Mouse (Mus musculus) cerebellum, adult 8-10 months (tissue): ENCODE data around the gene Olfr968.

Experiments
- DNase-seq: peaks from one replicate; pipeline ENCODE4 v3.0.0; 2022

The Olfr968 gene

DNA sequence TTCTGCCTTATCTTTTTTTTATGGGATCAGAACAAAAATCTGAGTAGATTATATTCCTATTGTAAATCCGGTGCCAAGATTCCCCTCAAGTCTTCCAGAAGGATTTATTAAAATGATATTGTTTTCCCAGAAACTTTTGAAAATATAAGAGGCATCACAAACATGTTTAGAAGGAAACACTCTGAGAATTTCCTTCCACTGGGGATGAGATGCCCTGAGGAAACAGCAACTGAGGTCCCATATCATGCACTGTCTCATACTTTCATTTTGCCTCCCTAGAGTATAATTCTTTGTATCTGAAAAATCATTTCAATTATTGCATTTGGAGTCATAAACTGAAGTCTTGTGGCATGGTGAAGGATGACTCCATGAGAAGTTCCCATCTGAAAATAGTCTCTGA, at the start of gene Olfr968:
Olfr968 (minus strand) TSS at position 101 of the 400 bp plus-strand sequence.
- no peak for DNase-seq

DNA sequence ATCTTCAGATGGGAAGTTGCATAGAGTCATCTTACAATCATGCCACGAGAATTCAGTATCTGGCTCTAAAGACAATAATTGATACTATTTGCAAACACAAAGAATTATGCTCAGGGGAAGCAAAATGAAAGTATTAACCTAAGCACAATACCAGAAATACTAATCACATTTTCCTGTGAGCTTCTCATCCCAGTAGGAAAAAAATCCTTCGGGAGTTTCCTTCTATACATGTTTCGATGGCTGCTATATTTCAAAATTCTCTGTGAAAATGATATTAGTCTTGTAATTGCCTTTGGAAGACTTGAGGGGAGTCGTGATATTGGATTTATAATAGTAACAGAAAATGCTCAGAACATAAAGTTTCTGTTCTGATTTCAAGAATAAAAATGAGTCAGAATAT, 25.5 kb upstream of the Olfr968 start, which contains the start of gene Olfr970:
Olfr970 (plus strand) TSS at position 301 of the 400 bp plus-strand sequence.
- no peak for DNase-seq

DNA sequence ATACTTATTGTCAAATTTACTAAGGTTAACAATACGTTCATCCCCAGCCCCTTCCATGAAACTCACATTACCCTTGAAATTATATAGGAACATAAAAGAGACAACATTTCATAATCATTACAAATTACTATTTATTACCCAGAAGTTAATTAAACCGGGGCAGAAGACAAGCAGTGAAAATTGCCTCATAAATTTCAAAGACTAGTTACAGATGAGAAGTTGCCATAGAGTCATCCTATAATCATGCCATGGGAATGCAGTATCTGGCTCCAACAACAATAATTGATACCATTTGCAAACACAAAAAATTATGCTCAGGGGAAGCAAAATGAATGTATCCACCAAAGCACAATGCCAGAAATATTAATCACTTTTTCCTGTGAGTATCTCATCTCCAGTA, 7.5 kb upstream of the Olfr968 start, which contains the start of gene Olfr969:
Olfr969 (plus strand) TSS at position 388 of the 400 bp plus-strand sequence.
- DNase-seq = no peak

DNA sequence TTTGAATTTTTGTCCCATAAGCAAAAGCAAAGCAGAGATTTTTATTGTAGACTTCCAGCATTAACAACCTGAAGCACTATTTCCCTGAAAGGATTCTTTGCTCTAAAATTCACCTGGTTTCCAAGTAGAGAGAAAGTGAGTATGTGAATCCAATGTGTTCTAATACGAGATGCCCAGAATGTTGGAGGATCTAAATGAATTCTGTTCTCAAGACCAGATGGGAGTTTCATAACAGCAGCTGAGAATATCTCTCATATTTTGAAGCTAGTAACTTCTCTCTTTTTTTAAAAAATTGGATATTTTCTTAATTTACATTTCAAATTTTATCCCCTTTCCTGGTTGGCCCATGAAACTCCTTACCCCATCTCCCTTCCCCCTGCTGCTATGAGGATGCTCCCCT, 36.6 kb downstream of the Olfr968 start:
- no peak for DNase-seq

DNA sequence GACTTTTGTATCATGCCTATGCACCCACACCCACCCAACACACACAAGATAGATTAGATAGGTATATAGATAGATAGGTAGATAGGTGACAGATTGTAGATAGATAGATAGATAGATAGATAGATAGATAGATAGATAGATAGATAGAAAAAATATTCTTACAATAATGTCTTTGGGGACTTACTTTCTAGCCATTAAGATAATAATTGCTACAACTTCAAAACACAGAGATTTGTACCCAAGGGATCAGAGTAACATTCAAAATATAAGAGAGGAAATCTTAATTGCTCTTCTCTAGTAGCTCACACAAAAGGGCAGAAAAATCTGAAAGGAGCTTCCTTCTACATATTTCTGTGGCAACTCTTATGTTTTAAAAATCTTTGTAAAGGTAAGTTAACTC, 37.1 kb downstream of the Olfr968 start, which contains the start of gene Olfr967:
Olfr967 (plus strand) TSS at position 301 of the 400 bp plus-strand sequence.
- no peak for DNase-seq

DNA sequence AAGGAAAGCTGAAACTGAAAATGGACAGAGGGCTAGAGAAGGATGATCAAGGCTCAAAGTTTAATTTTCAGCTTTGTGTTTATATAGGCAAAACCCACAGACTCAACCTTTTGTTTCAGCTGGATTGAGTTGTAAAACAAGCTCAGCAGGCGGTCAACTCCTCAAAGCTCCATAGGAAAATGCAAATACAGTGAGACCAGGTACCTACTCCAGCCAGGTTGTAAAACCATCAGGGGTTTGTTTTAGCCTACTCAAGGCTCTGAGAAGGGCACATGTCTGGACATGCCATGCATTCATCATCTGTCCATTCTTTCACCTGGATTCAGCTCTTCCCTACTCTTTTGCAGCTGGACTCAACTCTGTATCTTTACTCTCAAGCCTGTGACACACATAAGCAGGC, 42.3 kb downstream of the Olfr968 start:
- no peak for DNase-seq

DNA sequence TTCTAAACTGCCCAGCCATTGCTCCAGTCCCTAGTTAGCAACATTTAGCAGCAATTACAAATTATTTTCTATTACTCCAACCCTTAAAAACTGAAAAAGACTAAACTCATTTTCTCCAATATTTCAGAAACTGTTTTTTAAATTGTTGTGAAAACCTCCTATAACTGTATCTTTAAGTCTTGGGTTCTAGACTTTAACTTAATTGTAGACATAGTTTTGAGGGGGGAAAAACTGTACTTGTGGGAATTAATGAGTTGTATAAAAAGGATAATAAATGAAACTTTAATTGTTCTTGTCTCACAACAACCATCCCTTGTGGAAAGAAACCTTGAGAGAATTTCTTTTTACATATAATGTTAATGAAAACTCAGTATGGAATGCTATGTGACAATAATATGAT, 52.4 kb downstream of the Olfr968 start, which contains the start of gene Olfr150:
Olfr150 (plus strand) TSS at position 301 of the 400 bp plus-strand sequence.
- DNase-seq = no peak
